Mouse (Mus musculus) midbrain, postnatal 0 days (tissue): ENCODE measurements around the gene AC109138.7. TPM values are rescaled to one million over a fixed set of nuclear protein-coding genes. Genes with fewer than 3 reads are reported as not detected.

ENCODE experiments used
- ATAC-seq: fragments of 200-750 bp; cut with Nextera tagmentation; 2 replicates; pipeline ENCODE4 v1.8.0; 2017; ENCODE audit warnings: moderate number of reproducible peaks, mild to moderate bottlenecking, moderate TSS enrichment, moderate library complexity; ENCODE audit not compliant: low FRiP score
- DNase-seq: peaks from one replicate; pipeline ENCODE4 v3.0.0-alpha.2; 2015; ENCODE audit warnings: low spot score
- H3K27ac ChIP-seq: fragments of 300-500 bp; sonication (generic); 2 replicates; pipeline ENCODE4 v1.5.1; 2014; ENCODE audit warnings: low read depth, mild to moderate bottlenecking, low read length, mixed read lengths
- H3K27me3 ChIP-seq: fragments of 300-500 bp; sonication (generic); 2 replicates; pipeline ENCODE4 v1.6.1; 2014; ENCODE audit warnings: low read length, control low read depth, mixed read lengths; ENCODE audit not compliant: insufficient read depth
- H3K36me3 ChIP-seq: fragments of 300-500 bp; sonication (generic); 2 replicates; pipeline ENCODE4 v1.6.1; 2014; ENCODE audit warnings: low read length, control low read depth, mixed read lengths; ENCODE audit not compliant: insufficient read depth
- H3K4me1 ChIP-seq: fragments of 300-500 bp; sonication (generic); 2 replicates; pipeline ENCODE4 v1.6.1; 2014; ENCODE audit warnings: mild to moderate bottlenecking, control low read depth, antibody characterized with exemption, low read length, mixed read lengths; ENCODE audit not compliant: insufficient read depth
- H3K4me2 ChIP-seq: fragments of 300-500 bp; sonication (generic); 2 replicates; pipeline ENCODE4 v1.6.1; 2014; ENCODE audit warnings: low read depth, mild to moderate bottlenecking, low read length, mixed read lengths; ENCODE audit not compliant: poor library complexity, severe bottlenecking
- H3K4me3 ChIP-seq: fragments of 300-500 bp; sonication (generic); 2 replicates; pipeline ENCODE4 v1.5.1; 2014; ENCODE audit warnings: low read depth, mild to moderate bottlenecking, low read length, moderate library complexity
- H3K9ac ChIP-seq: fragments of 300-500 bp; sonication (generic); replicated peaks from 2 replicates; pipeline ENCODE4 v1.6.1; 2014; ENCODE audit warnings: mild to moderate bottlenecking, low read length, moderate library complexity, mixed read lengths; ENCODE audit not compliant: poor library complexity, severe bottlenecking
- H3K9me3 ChIP-seq: fragments of 300-500 bp; sonication (generic); 2 replicates; pipeline ENCODE4 v1.6.1; 2016; ENCODE audit warnings: low read length, control low read depth
- CTCF ChIP-seq: IDR thresholded peaks from 2 replicates; pipeline ENCODE4 v1.5.1; 2016; ENCODE audit warnings: antibody characterized with exemption, mild to moderate bottlenecking
- WGBS: fragments of 180-500 bp; shearing (Covaris S2); extraction: QIAGEN DNeasy Blood & Tissue Kit; methylation state at CpG from one replicate; pipeline ENCODE4 v1.1.7; 2014; 5-methylcytosine and 5-hydroxymethylcytosine counted together
- polyA plus RNA-seq: library from polyadenylated mRNA; unstranded; fragments of >200 nt; fragmentation: Nextera tagmentation; extraction: Ambion mirVana; gene quantifications from 2 replicates; pipeline ENCODE4 v1.2.1, GENCODE M21; 2015
- total RNA-seq: library from RNA; depleted of rRNA; stranded (reverse); fragments of >200 nt; gene quantifications from 2 replicates; pipeline ENCODE4 v1.2.3, GENCODE M21; 2014

The AC109138.7 gene
- total and polyA plus RNA-seq, 2 experiments from 2014 or later = not detected

DNA sequence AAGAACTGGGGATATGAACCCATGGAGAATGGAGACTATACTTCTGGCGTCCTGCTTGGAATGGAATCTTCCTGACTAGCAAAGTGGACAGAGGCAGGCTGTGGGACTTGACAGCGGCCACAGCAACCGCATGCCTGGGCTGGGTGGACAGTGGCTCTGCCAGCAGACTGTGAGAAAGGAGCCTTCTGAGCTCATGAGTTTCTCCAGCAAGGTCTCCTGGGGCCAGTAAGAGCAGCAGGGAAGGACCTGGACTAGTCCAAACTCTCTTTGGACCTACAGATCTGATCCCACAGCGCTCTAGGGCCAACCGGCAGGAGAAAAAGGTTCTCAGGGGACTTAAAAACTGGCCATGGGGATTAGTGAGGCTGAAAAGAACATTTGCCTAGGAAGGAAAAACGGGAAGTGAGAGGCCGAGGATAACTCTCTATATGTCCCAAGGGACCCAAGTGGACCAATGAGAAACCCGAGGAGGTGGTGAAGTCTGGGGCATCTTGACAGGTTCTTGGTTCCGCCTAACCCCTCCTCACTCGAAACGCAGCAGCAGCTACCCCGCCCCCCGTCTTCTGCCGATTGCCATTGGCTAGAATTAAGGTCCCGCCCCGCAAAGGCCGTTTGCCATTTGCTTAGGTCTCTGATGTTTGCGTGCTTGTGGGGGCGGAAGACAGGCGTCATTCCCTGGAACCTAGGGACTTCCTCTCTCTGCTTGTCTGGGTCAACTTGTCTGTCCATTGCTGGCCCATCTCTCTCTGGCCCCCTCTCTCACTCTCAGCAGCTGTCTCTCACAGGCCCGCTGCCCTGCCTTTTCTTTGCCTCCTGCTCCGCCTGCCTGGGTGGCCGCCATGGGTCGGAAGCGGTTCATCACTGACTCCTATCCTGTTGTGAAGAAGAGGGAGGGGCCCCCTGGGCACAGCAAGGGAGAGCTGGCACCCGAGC, 17.4 kb downstream of the AC109138.7 start, which contains the start of gene Pold4:
Pold4 (plus strand) TSS at position 647 of the 933 bp plus-strand sequence.
- DNase-seq (peak; percentile 97), ATAC-seq (peak; percentile 91)
- Histone ChIP-seq H3K9ac (peak within 1 kb of the TSS; percentile 64), H3K9me3 (no peaks in the 10 kb centered on the region), H3K4me3 (peak within 1 kb of the TSS; percentile 47), H3K4me2 (peak within 1 kb of the TSS; percentile 76), H3K36me3 (no peaks in the 10 kb centered on the region), H3K4me1 (peaks cover 4% of the 10 kb centered on the region; the same call in 1 of the 2 replicates), H3K27me3 (peaks cover 3% of the 10 kb centered on the region; the same call in 1 of the 2 replicates), H3K27ac (peak within 1 kb of the TSS; percentile 77)
- TF ChIP-seq CTCF = peak; percentile 8; the same call in 1 of the 2 replicates
- 13% methylated on average over 26 of the region's 26 CpGs for WGBS

DNA sequence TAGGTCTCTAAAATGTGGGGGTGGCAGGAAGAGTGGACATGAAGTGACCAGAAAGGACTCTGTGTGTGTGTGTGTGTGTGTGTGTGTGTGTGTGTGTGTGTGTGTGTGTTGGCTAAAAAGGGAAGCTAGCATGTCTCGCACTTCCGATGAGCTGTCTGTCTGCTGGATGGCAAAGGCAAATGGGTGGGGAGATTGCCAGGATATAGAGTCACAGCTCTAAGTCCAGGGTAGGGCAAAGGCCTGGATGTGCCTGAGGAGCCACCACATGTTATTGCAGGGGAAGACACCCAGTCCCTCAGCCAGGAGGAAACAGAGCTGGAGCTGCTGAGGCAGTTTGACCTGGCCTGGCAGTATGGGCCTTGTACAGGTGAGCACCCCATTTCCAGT, 18.0 kb downstream of the AC109138.7 start:
- DNase-seq (no peak), ATAC-seq (no peak; the same call in 1 of the 2 replicates)
- 21% methylated on average over 2 of the region's 2 CpGs for WGBS

DNA sequence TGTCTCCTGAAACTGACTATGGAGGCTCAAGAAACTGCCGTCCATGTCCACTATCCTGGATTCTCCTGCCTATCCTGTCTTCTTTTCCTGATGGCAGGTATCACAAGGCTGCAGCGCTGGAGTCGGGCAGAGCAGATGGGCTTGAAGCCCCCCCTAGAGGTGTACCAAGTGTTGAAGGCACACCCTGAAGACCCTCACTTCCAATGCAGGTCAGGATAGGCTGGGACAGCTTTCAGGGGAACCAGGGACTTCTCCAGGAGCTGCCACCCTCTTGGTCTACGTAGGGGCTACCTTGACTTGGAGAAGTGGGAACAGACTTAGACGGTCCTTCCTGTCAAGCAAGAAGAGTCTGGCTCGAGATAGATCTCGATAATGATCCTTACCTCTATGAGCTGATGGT, 18.5 kb downstream of the AC109138.7 start:
- 81% methylated on average over 7 of the region's 7 CpGs for WGBS
- peak overlapping the region; percentile 76 for H3K4me2 ChIP-seq
- no peaks in the 10 kb centered on the region for H3K9me3 ChIP-seq
- no peak overlapping the region for H3K27ac ChIP-seq
- H3K27me3 ChIP-seq = peaks cover 3% of the 10 kb centered on the region; the same call in 1 of the 2 replicates
- TF ChIP-seq CTCF = no peak
- H3K36me3 ChIP-seq = no peaks in the 10 kb centered on the region
- no peak for ATAC-seq
- H3K9ac ChIP-seq = 0 out of 2 replicates have a peak overlapping the region, but pooled peaks have one; percentile 24
- DNase-seq = no peak
- 0 out of 2 replicates have a peak overlapping the region, but pooled peaks have one; percentile 47 for H3K4me3 ChIP-seq
- H3K4me1 ChIP-seq = peaks cover 4% of the 10 kb centered on the region; the same call in 1 of the 2 replicates

More for the DNA sequence above, 18.0 kb downstream of the AC109138.7 start:
- Histone ChIP-seq H3K4me2 (peak overlapping the region; percentile 76), H3K4me1 (peaks cover 4% of the 10 kb centered on the region; the same call in 1 of the 2 replicates), H3K27ac (peak overlapping the region; percentile 77), H3K4me3 (peak overlapping the region; percentile 47), H3K27me3 (peaks cover 3% of the 10 kb centered on the region; the same call in 1 of the 2 replicates), H3K9ac (peak overlapping the region; percentile 64), H3K36me3 (no peaks in the 10 kb centered on the region), H3K9me3 (no peaks in the 10 kb centered on the region)
- TF ChIP-seq CTCF = no peak

DNA sequence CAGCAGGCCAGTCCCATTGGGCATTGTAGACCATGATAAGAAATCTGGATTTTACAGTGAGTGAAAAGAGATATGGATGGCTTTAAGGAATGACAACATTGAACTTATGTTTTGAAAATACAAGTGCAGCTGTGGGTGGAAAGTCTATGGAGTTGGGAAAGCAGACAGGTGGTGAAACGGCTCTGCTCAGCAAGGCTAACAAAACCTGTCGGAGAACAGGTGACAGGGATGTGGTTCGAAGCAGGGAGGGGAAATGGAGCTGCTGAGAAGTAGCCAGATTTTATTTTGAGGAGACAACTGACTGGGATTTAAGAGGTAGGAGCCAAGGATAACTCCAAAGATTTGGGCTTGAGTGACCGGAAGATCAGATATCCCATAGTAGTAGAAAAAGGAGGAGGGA, 20.4 kb downstream of the AC109138.7 start:
- no peak overlapping the region for H3K4me2 ChIP-seq
- no peak overlapping the region for H3K9ac ChIP-seq
- H3K27me3 ChIP-seq = 0 out of 2 replicates have a peak, but pooled peaks cover 3% of the 10 kb centered on the region
- no peak for TF ChIP-seq CTCF
- H3K4me1 ChIP-seq = peaks cover 4% of the 10 kb centered on the region; the same call in 1 of the 2 replicates
- DNase-seq (no peak), ATAC-seq (no peak)
- no peak overlapping the region for H3K27ac ChIP-seq
- no peak overlapping the region for H3K4me3 ChIP-seq
- no peaks in the 10 kb centered on the region for H3K36me3 ChIP-seq
- 85% methylated on average over 4 of the region's 4 CpGs for WGBS
- no peaks in the 10 kb centered on the region for H3K9me3 ChIP-seq

DNA sequence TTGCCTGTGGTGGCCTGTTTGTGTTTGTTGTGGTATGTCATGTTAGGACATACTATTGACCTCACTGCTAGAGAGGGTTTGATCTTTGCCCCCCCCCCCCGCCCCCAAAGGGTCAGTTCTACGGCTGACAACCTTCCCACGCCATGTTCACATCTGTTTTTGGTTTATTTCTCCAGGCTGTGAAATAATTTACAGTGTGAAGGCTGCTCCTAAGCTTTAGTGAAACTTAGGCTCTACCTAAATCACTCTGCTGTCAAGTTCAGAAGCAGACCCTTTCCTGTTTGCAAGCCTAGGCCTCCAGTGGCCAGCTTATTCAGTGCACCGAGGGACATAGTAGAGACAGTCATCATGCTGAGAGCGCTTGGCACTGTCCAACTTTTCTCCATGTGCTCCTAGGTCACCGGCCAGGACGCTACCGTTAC, 26.1 kb downstream of the AC109138.7 start:
- Histone ChIP-seq H3K27me3 (no peaks in the 10 kb centered on the region), H3K4me3 (no peak overlapping the region), H3K9ac (no peak overlapping the region), H3K9me3 (no peaks in the 10 kb centered on the region), H3K4me2 (no peak overlapping the region), H3K27ac (no peak overlapping the region), H3K36me3 (no peaks in the 10 kb centered on the region), H3K4me1 (no peaks in the 10 kb centered on the region)
- DNase-seq (no peak), ATAC-seq (no peak)
- no peak for TF ChIP-seq CTCF
- WGBS = 79% methylated on average over 8 of the region's 8 CpGs

DNA sequence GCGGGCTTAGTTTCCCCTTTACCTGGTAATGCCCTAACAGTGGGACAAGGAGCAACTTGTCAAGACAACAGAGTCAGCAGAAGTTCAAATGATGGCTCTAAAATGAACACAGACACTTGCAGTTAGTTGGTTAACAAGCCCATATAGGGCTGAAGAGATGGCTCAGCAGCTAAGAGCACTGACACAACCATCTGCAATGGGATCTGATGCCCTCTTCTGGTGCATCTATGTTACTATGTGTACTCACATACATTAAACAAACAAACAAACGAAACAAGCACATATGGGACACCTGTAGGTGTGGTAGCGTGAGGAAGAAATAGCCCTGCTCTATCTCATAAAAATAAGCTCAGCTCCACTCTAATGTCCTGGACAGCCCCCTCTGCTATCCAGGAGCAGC, 28.3 kb downstream of the AC109138.7 start:
- Histone ChIP-seq H3K4me1 (no peaks in the 10 kb centered on the region), H3K9ac (no peak overlapping the region), H3K9me3 (no peaks in the 10 kb centered on the region), H3K36me3 (no peaks in the 10 kb centered on the region), H3K27ac (no peak overlapping the region), H3K4me2 (no peak overlapping the region), H3K27me3 (no peaks in the 10 kb centered on the region), H3K4me3 (no peak overlapping the region)
- TF ChIP-seq CTCF = peak; percentile 30; the same call in 1 of the 2 replicates
- 70% methylated on average over 3 of the region's 3 CpGs for WGBS
- DNase-seq (no peak), ATAC-seq (no peak)
